Mouse (Mus musculus) liver, adult 2 months (tissue): ENCODE measurements around the gene Isyna1.

ENCODE experiments used
- CTCF ChIP-seq: fragments of 200-500 bp; IDR thresholded peaks from 2 replicates; pipeline ENCODE4 v1.5.1; 2011; ENCODE audit warnings: low read depth, low read length, control low read depth
- POLR2A ChIP-seq: fragments of 200-500 bp; IDR thresholded peaks from 2 replicates; pipeline ENCODE4 v1.6.1; 2011; ENCODE audit warnings: low read length, control low read depth; ENCODE audit not compliant: insufficient read depth; ENCODE audit errors: extremely low read depth

DNA sequence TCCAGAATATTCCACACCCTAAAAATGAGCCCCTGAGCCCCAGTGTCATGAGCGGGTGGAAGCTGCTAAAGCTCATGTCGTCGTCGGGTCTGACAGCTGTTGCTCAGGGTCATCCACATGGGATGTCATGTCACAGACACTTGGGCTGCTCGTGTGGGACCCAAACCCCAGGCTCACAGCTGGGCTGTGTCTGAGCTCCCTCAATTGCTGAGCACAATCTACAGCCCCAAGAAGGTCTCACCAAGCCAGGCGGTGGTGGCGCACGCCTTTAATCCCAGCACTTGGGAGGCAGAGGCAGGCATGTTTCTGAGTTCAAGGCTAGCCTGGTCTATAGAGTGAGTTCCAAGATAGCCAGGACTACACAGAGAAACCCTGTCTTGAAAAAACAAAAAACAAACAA, 21.1 kb downstream of the Isyna1 start:
- TF ChIP-seq POLR2A (no peak), CTCF (no peak)
